Mouse (Mus musculus) cerebellum, adult 2 months (tissue): ENCODE results near the gene Aoc1.

Experiments used
- CTCF ChIP-seq: fragments of 200-500 bp; IDR thresholded peaks from 2 replicates; pipeline ENCODE4 v1.5.1; 2011; ENCODE audit warnings: low read depth, mild to moderate bottlenecking, control low read depth, low read length, moderate library complexity, borderline replicate concordance; ENCODE audit not compliant: insufficient read depth
- POLR2A ChIP-seq: fragments of 200-500 bp; IDR thresholded peaks from 2 replicates; pipeline ENCODE4 v1.6.1; 2011; ENCODE audit warnings: low read length, control low read depth, borderline replicate concordance; ENCODE audit not compliant: insufficient read depth

- no peak for TF ChIP-seq POLR2A
- TF ChIP-seq CTCF = no peak
Observed at GRCm38 (mm10) chr6:48860851-48861250, 11.8 kb upstream of the Aoc1 start.
